Mouse (Mus musculus) naive thymus-derived CD4-positive, alpha-beta T cell, adult 2 months (primary cell): ENCODE results near the gene Arid1a.
A peak's percentile ranks its signal among the peaks of the same experiment; 100 is the strongest.
"Not testable (repeated sequence)": the region's sequence is repeated elsewhere in the genome, so short reads cannot be mapped to it uniquely, and the experiment has no call there.

ENCODE experiments used
- DNase-seq: peaks from one replicate; pipeline ENCODE4 v3.0.0-alpha.2; 2011; ENCODE audit warnings: low read depth

Arid1a gene

GRCm38 (mm10) chr4:133651986-133652385 is 104.6 kb downstream of the Arid1a start:
- DNase-seq = no peak

- DNase-seq = no peak
These were observed 105.1 kb downstream of the Arid1a start for GRCm38 (mm10) chr4:133651445-133651844.

- peak; percentile 93 for DNase-seq
These were observed 106.4 kb downstream of the Arid1a start, which contains the start of gene Zdhhc18 for GRCm38 (mm10) chr4:133649989-133650699. TSS of gene Zdhhc18 (minus strand) at chr4:133650154.

- DNase-seq = not testable (repeated sequence)
These were observed 107.1 kb downstream of the Arid1a start for GRCm38 (mm10) chr4:133649464-133649863.

- DNase-seq = no peak
These were observed 110.9 kb downstream of the Arid1a start for GRCm38 (mm10) chr4:133645680-133646079.

GRCm38 (mm10) chr4:133645195-133645594 is 111.4 kb downstream of the Arid1a start:
- no peak for DNase-seq

- no peak for DNase-seq
These were observed 122.5 kb downstream of the Arid1a start for GRCm38 (mm10) chr4:133634043-133634410.

GRCm38 (mm10) chr4:133633332-133634042 is 123.1 kb downstream of the Arid1a start:
- peak; percentile 91 for DNase-seq

- peak; percentile 68 for DNase-seq
These were observed 123.9 kb downstream of the Arid1a start for GRCm38 (mm10) chr4:133632483-133633327.

- DNase-seq = peak; percentile 43
These were observed 124.7 kb downstream of the Arid1a start for GRCm38 (mm10) chr4:133631769-133632411.

- peak; percentile 61 for DNase-seq
These were observed 125.3 kb downstream of the Arid1a start for GRCm38 (mm10) chr4:133631071-133631768.

- DNase-seq = peak; percentile 32
These were observed 126.1 kb downstream of the Arid1a start for GRCm38 (mm10) chr4:133630326-133630920.

- peak; percentile 74 for DNase-seq
These were observed 127.4 kb downstream of the Arid1a start for GRCm38 (mm10) chr4:133629191-133629590.
